Mouse (Mus musculus): ENCODE results near the gene Prkci.

DNA sequence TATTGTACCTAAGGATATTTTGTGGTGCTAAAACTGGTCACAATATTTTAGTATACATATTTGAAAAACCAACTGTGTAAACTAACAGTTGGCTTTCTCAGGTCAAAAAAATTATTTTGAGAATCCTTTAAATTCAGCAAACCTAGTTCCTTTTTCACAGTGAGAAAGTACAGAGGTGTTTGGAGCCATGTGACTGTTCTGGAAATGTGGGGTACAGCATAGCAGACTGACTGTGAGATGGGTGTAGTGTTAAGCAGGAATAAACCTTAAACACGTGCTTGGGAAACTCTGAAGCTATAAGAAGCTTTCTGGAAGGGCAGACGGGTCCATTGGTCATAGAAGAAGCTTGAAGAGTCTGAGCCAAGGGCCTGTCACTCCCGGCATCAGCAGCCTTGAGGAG lies 38.1 kb downstream of the Prkci start:
- TF ChIP-seq EP300 (IDR thresholded peaks at IDR 0.05; ENCODE audit: low read depth) (no peak), CTCF (IDR thresholded peaks at IDR 0.05; ENCODE audit: low read depth) (no peak)
